Mouse (Mus musculus) heart, postnatal 0 days (tissue): Measurements from ENCODE around the gene Smim22.

ENCODE experiments used
- CTCF ChIP-seq: IDR thresholded peaks from 2 replicates; pipeline ENCODE4 v1.5.1; 2016; ENCODE audit warnings: antibody characterized with exemption, control low read depth, low read depth
- EP300 ChIP-seq: IDR thresholded peaks from 2 replicates; pipeline ENCODE4 v1.6.1; 2016; ENCODE audit warnings: antibody characterized with exemption, low read depth

- TF ChIP-seq CTCF (no peak), EP300 (no peak)
Measured at GRCm38 (mm10) chr16:5012036-5013005, 5.2 kb downstream of the Smim22 start.
